Mouse (Mus musculus) megakaryocyte, adult 5-6 weeks (primary cell): ENCODE data around the gene Tuba8. TPM values are rescaled to one million over a fixed set of nuclear protein-coding genes. Genes with fewer than 3 reads are reported as not detected.

Experiments used
- ATAC-seq: 2 replicates; pipeline ENCODE4 v1.8.0; 2016; ENCODE audit warnings: mild to moderate bottlenecking, inconsistent platforms; ENCODE audit not compliant: poor library complexity, severe bottlenecking
- total RNA-seq, 2 experiments: library from RNA; stranded (forward) in 1 of 2; stranded (reverse) in 1 of 2; fragments of 153-499, 151-499 nt in 1 of 2; fragments of 221-1000, 200-1000 nt in 1 of 2; gene quantifications; 2 replicates each; pipeline versions ENCODE4 v1.2.3 to v1.2.4; 2015 to 2017

Tuba8 gene
- total RNA-seq, 2 experiments from 2014 or later = 5.6 to 6.2 TPM

DNA sequence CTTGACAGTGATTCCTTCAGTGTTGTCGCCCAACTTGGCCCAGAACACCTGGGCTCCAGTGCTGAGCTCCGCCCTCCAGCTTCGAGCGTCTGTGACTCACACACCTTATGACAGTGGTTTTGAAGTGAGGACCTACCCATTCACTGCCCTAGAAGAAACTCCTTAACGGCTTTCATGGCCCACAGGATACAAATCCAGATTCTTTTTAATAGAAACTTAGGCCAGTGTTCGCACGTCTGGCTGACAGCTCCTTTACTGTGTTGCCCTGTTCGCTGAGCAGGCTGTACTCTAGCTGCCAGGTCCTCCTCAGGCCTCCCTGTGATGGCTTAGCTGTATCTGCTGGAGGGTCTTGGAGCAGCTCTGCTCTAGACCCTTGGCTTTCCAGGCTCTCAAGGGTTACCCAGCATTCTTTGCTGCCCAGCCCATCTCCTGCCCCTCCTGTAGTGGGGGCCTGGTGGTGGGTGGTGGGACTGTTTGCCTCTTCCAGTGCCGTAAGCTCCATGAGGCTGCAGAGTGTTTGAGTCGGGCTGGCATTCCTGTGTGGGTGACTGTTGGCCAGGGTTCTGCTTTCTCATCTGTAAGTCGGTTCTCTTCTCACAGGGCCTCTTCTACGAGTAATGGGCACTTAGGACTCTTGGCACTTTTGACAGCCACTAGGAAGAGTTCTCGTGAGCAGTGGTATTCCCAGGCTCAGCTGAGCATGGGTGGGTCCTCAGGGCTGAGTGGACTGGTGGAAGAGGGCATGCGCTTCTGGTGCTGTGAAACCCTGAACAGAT lies 15.4 kb upstream of the Tuba8 start:
- ATAC-seq = no peak

- ATAC-seq = no peak
These were observed 12.6 kb upstream of the Tuba8 start for GRCm38 (mm10) chr6:121197807-121198365.

DNA sequence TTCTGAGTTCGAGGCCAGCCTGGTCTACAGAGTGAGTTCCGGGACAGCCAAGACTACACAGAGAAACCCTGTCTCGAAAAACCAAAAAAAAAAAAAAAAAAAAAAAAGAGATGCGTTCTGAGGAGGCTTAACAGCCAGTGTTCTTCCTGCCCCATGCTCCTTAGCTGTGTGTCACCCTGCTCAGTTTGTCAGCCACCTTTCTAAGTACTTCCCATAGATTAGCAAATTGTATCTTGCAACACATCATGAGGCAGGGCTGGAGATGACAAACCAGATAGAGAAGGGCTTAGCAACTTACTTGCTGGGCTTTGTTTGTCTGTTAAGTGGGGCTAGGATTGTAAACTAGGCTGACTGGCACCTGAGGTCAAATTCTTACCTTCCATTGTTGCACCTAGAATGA lies 10.0 kb upstream of the Tuba8 start:
- peak; percentile 98 for ATAC-seq

DNA sequence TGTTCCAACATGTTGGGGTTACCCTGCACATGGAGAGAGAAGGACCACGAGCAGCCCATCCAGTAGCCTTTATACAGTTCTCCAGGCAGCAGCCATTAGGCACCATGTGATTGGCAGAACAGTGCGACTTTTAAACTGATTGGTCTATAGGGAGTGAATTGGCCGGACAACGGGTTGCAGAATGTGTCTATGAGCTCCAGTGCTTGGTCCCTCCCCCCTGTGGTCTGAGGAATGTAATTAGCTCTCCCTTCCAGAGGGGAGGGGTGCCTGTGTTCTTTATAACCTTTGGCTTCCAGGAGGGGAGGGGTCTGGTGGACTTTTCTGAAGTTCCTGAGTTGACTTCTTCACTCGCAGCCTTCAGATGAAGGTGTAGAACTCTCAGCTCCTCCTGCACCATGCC lies 8.5 kb upstream of the Tuba8 start:
- no peak for ATAC-seq

DNA sequence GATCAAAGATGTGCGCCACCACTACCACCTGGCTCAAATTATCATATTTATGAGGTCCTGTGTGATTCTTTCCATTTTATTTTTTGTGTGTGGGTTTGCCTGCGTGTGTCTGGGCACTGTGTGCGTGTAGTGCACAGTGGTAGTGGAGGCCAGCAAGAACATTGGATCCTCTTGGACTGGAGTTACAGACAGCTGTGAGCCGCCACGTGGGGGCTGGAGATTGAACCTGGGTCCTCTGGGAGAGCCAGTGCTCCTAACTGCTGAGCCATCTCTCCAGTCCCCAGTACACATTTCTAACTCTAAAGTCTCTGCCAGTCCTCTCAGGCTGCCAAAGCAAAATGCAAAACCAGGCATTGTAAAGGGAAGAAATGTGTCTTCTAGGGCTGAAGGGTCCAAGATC lies 4.0 kb upstream of the Tuba8 start:
- ATAC-seq = no peak

GRCm38 (mm10) chr6:121209584-121209983 lies 912 bp upstream of the Tuba8 start:
- ATAC-seq = no peak

DNA sequence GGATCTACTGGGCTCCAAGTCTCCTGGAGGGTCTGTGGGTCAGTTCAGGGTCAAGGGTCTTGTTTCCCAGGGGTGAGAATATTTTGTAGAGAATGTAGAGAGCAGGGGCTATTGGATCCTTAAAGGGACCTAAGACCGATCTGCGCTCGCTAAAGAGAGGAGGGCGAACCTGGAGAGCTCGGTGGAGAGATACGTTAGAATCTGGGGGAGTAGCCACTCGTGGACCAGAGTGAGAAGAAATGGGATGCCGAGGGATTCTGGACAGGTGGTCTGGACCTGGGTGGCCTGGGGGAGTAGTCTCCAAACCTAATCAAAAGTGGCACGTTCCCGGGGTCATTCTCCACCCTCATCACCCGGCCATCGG lies 412 bp downstream of the Tuba8 start:
- ATAC-seq = no peak

DNA sequence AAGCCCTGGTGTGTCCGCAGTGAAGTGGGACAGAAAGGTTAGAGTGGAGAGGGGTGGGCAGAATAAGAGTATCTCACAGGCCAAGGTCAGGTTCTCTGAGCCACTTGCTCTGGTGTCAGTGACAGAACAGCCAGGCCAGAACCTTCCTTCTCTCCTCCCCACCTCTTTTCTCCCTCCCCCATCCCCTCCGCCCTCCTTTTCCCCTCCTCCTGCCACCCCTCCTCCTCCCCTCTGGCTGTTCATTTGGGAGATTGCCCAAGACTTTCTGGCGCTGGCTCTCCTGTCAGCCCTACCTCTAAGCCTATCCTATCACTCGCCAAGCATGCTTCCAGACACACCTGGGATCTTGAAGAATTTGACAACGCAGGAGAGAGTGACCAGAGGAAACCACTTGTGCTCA lies 1.2 kb downstream of the Tuba8 start:
- no peak for ATAC-seq

DNA sequence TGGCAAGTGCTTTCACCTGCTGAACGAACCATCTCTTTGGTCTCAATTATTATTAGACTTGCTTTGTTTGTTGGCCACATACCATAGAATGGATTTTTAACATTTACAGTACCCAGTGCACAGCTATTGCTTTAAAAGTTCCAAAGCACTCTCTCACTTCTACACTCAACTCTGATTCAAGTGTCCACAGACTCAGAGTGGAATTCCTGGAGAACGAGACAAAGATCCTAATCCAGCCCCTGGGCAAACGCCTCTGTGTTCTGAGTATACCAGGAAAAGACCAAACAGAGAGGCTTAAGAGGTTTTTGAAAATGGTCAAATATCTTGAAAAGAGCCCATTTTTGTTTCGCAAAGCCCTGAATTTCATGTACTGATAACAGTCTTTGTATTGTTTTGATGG lies 2.5 kb downstream of the Tuba8 start:
- ATAC-seq = no peak

GRCm38 (mm10) chr6:121214221-121214620 lies 3.7 kb downstream of the Tuba8 start:
- no peak for ATAC-seq

DNA sequence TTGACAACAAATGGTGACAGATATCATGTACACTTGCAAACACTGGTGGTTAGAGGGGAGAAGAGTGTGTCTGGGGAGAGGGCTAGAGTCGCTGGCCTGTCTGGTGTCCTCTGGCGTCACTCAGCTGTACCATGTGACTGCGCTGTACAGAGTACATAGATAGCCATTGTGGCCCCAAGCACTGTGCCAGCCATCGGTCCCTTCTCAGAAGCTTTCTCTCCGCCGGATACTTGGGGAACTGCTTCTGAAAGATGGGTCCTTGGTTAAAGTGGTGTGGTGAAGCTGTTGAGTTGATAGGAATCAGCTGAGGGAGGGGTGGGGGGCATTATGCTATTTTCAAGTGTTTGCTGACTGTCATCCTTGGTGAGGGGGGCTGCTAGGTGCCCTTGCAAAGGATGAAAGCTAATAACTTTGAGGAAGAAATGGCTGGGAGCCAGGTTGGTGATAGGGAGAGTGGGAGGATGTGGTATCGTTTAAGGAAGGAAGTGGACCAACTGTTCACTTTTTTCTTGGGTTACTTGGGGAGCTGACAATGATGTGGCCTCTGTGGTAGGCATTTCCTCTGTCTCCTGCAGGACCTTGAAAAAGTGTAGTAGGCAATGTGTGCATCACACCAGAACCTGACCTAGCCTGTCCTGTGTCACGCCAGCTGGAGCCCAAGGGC lies 4.3 kb downstream of the Tuba8 start:
- ATAC-seq = peak; percentile 64

DNA sequence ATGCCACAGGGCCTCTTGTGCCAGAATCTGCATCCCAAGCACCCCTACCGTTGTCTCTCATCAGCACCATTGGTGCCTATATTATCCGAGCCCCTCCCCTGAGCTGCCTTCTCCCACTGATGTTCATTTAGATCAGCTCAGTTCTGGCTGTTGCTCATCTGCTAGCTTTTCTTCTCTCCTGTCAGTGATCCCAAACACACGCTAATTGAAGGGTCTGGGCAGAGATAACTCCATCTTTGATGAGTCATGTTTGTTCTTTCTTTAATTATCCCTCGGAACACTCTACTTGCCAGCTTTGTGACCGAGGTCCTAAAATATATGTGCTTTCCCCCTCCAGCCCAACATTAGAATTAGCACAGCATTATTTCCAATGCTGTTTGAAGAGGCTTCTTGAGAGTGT lies 4.8 kb downstream of the Tuba8 start:
- no peak for ATAC-seq

DNA sequence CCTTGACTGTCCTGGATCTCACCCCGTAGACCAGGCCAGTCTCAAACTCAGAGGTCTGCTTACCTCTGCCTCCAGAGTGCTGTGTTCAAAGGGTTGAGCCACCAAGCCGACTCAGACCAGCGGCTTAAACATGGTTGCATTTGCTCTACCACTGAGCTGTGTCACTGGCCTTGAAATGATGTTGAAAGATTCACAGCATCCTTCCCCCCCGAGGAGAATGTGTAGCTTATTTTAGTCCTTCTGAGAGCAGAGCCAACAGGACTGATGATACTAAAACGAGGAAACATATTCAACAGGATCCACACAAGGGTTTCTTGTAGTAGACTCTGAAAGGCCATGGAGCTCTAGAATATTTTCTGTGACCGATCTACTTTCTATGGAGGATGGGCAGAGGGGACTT lies 5.4 kb downstream of the Tuba8 start:
- no peak for ATAC-seq

GRCm38 (mm10) chr6:121216589-121217255 lies 6.2 kb downstream of the Tuba8 start:
- no peak for ATAC-seq

DNA sequence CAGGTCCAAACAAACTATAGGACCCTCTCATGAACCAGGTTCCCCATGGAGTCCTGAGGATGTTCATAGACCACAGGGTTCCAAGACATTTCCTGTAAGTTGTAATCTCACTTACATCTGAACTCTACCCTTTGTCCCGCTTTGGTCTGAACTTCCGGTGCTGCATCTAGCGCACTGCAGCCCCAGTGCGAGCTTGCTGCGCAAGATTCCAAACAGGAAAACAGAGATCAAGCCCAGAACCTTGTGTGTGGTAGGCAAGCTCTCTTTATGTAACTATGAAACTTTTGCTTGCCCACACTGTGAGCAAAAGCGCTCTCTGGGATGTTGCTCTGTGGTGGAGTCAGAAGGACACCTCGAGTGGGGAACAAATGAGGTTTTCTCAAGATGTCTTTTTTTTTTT lies 7.5 kb downstream of the Tuba8 start:
- ATAC-seq = peak; percentile 8

DNA sequence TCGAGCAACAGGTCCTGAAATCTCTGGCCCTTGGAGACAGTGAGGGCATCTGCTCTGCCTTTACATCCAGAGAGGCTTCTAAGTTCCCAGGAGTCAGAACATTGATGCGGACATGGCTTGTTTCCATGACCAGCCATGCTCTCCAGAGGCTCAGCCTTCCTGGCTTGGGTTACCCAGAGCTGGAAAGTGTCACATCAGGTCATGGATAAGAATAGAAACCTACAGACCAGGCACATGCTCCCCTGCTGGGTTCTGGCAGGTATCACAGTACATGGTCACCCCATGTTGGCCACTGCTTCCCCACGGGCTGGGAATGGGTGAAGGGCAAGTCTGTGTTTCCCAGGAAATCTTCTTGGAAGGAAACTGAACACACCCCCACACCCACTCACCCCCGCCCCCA lies 8.9 kb downstream of the Tuba8 start:
- ATAC-seq = no peak

- ATAC-seq = no peak
These were observed 9.7 kb downstream of the Tuba8 start for GRCm38 (mm10) chr6:121220181-121220580.

DNA sequence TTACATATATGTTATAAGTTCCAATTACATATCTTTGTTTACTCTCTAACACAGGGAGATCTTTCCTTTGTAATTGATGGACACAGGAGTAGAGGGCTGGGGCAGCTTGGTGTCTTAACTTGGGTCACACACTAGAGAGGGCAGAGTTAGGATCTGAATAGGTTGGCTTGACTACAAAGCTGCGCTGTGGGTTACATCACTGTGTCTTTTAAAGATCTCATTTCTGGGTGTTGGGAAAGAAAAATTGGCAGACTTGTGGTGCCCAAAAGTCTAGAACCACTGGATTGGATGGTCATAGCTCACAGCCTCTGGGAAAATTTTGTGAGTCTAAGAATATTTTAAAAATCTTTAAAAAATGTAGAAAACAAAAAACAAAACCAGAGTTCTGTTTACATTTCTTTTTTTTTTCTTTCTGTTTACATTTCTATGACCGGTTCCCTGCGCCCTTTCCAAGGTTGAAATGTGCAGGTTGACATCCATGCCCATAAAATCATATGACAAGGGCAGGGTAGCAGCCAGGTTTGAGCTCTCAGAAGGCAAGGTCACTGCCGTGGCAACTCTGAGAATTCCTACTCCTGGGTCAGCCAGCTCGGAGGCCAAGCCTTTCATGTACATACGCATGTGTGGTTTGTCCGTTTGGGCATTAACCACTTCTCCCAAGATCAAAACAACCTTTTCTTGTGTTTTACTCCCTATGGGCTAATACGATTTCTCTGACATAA lies 11.5 kb downstream of the Tuba8 start:
- no peak for ATAC-seq

DNA sequence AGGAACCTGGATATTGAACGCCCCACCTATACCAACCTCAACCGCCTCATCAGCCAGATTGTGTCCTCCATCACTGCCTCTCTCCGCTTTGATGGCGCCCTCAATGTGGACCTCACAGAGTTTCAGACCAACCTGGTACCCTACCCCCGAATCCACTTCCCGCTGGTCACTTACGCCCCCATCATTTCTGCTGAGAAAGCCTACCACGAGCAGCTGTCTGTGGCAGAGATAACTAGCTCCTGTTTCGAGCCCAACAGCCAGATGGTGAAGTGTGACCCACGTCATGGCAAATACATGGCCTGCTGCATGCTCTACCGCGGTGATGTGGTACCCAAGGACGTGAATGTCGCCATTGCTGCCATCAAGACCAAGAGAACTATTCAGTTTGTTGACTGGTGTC lies 12.5 kb downstream of the Tuba8 start:
- no peak for ATAC-seq

- no peak for ATAC-seq
These were observed 13.6 kb downstream of the Tuba8 start for GRCm38 (mm10) chr6:121224067-121224466.

DNA sequence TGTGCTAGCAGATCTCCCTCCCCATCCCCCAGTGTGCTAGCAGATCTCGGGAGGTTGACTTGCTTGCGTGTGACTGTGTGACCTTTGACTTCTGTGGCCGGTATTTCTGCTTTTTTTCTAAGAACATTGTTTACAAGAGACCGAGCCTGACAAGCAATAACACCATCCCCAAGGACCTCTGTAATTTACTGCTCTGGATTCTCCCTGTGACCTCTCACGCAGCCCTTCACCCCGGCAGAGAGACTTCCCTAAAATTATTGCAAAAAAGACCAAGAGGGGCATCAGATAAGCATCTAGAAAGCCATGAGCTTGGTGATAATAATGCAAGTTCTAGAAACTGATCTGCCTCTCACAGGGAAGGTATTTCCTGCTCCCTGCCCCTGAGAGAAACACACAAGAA lies 14.5 kb downstream of the Tuba8 start:
- peak; percentile 36 for ATAC-seq
